Mouse (Mus musculus): Measurements from ENCODE around the gene Syce3.
"Not testable (repeated sequence)": the region's sequence is repeated elsewhere in the genome, so short reads cannot be mapped to it uniquely, and the experiment has no call there.

GRCm38 (mm10) chr15:89430771-89431170 lies 20.5 kb upstream of the Syce3 start:
- not testable (repeated sequence) for TF ChIP-seq CTCF (IDR thresholded peaks at IDR 0.05; ENCODE audit: low read depth, low read length); POLR2A (IDR thresholded peaks at IDR 0.05; ENCODE audit: insufficient read depth, low read length); EP300 (IDR thresholded peaks at IDR 0.05; ENCODE audit: insufficient read depth, low read depth, low read length)

Measured in ES-Bruce4 (cell line).